Mouse (Mus musculus) frontal cortex, adult 2 months (tissue): ENCODE data around the gene Ube2n. TPM values are rescaled to one million over a fixed set of nuclear protein-coding genes. Genes with fewer than 3 reads are reported as not detected.
"Not testable (repeated sequence)": the region's sequence is repeated elsewhere in the genome, so short reads cannot be mapped to it uniquely, and the experiment has no call there.

Experiments
- DNase-seq, 2 experiments: peaks; one replicate each; pipeline ENCODE4 v3.0.0; 2022; ENCODE audit warnings: low spot score in 1 of 2; ENCODE audit errors: extremely low spot score in 1 of 2
- polyA plus RNA-seq: library from polyadenylated mRNA; depleted of rRNA; stranded (reverse); fragments of >200 nt; gene quantifications from 2 replicates; pipeline ENCODE4 v1.2.3, GENCODE M21; 2012

Gene Ube2n
- polyA plus RNA-seq, 1 experiment, result 165 TPM

- DNase-seq, result no peak
These were observed 10.2 kb downstream of the Ube2n start for GRCm38 (mm10) chr10:95525037-95525675.

GRCm38 (mm10) chr10:95525871-95526270, 10.9 kb downstream of the Ube2n start:
- DNase-seq, result no peak

GRCm38 (mm10) chr10:95526495-95527122, 11.7 kb downstream of the Ube2n start:
- DNase-seq, result no peak

- no peak for DNase-seq
These were observed 15.7 kb downstream of the Ube2n start for GRCm38 (mm10) chr10:95530551-95531121.

- no peak for DNase-seq
These were observed 18.0 kb downstream of the Ube2n start for GRCm38 (mm10) chr10:95532916-95533315.

- no peak for DNase-seq
These were observed 18.4 kb downstream of the Ube2n start for GRCm38 (mm10) chr10:95533382-95533781.

GRCm38 (mm10) chr10:95535399-95536221, 20.7 kb downstream of the Ube2n start:
- DNase-seq, result no peak

GRCm38 (mm10) chr10:95536222-95536541, 21.2 kb downstream of the Ube2n start:
- no peak for DNase-seq

GRCm38 (mm10) chr10:95539260-95539659, 24.3 kb downstream of the Ube2n start:
- DNase-seq, result no peak

GRCm38 (mm10) chr10:95539841-95540240, 24.9 kb downstream of the Ube2n start:
- no peak for DNase-seq

GRCm38 (mm10) chr10:95542916-95543315, 28.0 kb downstream of the Ube2n start:
- no peak for DNase-seq

- DNase-seq, result no peak
These were observed 28.4 kb downstream of the Ube2n start for GRCm38 (mm10) chr10:95543377-95543776.

GRCm38 (mm10) chr10:95544004-95544403, 29.1 kb downstream of the Ube2n start:
- no peak for DNase-seq

- no peak for DNase-seq
These were observed 29.7 kb downstream of the Ube2n start for GRCm38 (mm10) chr10:95544651-95545050.

- no peak for DNase-seq
These were observed 30.1 kb downstream of the Ube2n start for GRCm38 (mm10) chr10:95545051-95545450.

GRCm38 (mm10) chr10:95546178-95546577, 31.2 kb downstream of the Ube2n start:
- no peak for DNase-seq

- no peak for DNase-seq
These were observed 33.3 kb downstream of the Ube2n start for GRCm38 (mm10) chr10:95548154-95548826.

- DNase-seq, result not testable (repeated sequence)
These were observed 34.1 kb downstream of the Ube2n start for GRCm38 (mm10) chr10:95549080-95549479.

GRCm38 (mm10) chr10:95550506-95550905, 35.6 kb downstream of the Ube2n start:
- peak in 1 of 2 experiments; percentile 60 for DNase-seq

GRCm38 (mm10) chr10:95551752-95552151, 36.8 kb downstream of the Ube2n start:
- no peak for DNase-seq

GRCm38 (mm10) chr10:95552326-95552725, 37.4 kb downstream of the Ube2n start:
- DNase-seq, result no peak
